Mouse (Mus musculus) cerebral cortex, adult 2 months (tissue): ENCODE measurements around the gene Pald1.

Experiments
- WGBS: fragments of 180-500 bp; shearing (Covaris S2); methylation state at CpG from one replicate; pipeline ENCODE4 v1.1.7; 2018; 5-methylcytosine and 5-hydroxymethylcytosine counted together

Gene Pald1

GRCm38 (mm10) chr10:61402911-61403310, 19.6 kb upstream of the Pald1 start:
- WGBS = 66% methylated on average over 2 of the region's 2 CpGs

- 75% methylated on average over 5 of the region's 5 CpGs for WGBS
These were observed 19.1 kb upstream of the Pald1 start for GRCm38 (mm10) chr10:61402480-61402879.

- 96% methylated on average over 5 of the region's 5 CpGs for WGBS
These were observed 17.1 kb upstream of the Pald1 start for GRCm38 (mm10) chr10:61400407-61400806.

GRCm38 (mm10) chr10:61399156-61399734, 15.9 kb upstream of the Pald1 start:
- whole genome bisulfite sequencing = 29% methylated on average over 13 of the region's 13 CpGs

GRCm38 (mm10) chr10:61398125-61398524, 14.8 kb upstream of the Pald1 start:
- 71% methylated on average over 3 of the region's 3 CpGs for WGBS

GRCm38 (mm10) chr10:61394476-61395136, 11.3 kb upstream of the Pald1 start:
- WGBS = 24% methylated on average over 9 of the region's 9 CpGs

GRCm38 (mm10) chr10:61392584-61392983, 9.3 kb upstream of the Pald1 start:
- 51% methylated on average over 4 of the region's 4 CpGs for WGBS

- 76% methylated on average over 2 of the region's 2 CpGs for WGBS
These were observed 6.8 kb upstream of the Pald1 start for GRCm38 (mm10) chr10:61390148-61390547.

GRCm38 (mm10) chr10:61389020-61389419, 5.7 kb upstream of the Pald1 start:
- 46% methylated on average over 5 of the region's 5 CpGs for WGBS

GRCm38 (mm10) chr10:61386284-61386683, 3.0 kb upstream of the Pald1 start:
- WGBS = 87% methylated on average over 6 of the region's 6 CpGs

GRCm38 (mm10) chr10:61385174-61385573, 1.8 kb upstream of the Pald1 start:
- 88% methylated on average over 6 of the region's 6 CpGs for WGBS

- WGBS = 8% methylated on average over 11 of the region's 11 CpGs
These were observed 351 bp upstream of the Pald1 start for GRCm38 (mm10) chr10:61383715-61384047.

- 11% methylated on average over 8 of the region's 8 CpGs for WGBS
These were observed 1.0 kb downstream of the Pald1 start for GRCm38 (mm10) chr10:61382281-61382731.

- 46% methylated on average over 8 of the region's 8 CpGs for WGBS
These were observed 1.5 kb downstream of the Pald1 start for GRCm38 (mm10) chr10:61381823-61382222.

GRCm38 (mm10) chr10:61380186-61380585, 3.1 kb downstream of the Pald1 start:
- 34% methylated on average over 9 of the region's 9 CpGs for WGBS

GRCm38 (mm10) chr10:61379340-61380040, 3.8 kb downstream of the Pald1 start:
- 84% methylated on average over 13 of the region's 13 CpGs for WGBS

- WGBS = 75% methylated on average over 5 of the region's 5 CpGs
These were observed 4.6 kb downstream of the Pald1 start for GRCm38 (mm10) chr10:61378698-61379097.

GRCm38 (mm10) chr10:61378050-61378449, 5.3 kb downstream of the Pald1 start:
- 87% methylated on average over 5 of the region's 5 CpGs for WGBS

- WGBS = 61% methylated on average over 6 of the region's 6 CpGs
These were observed 8.4 kb downstream of the Pald1 start for GRCm38 (mm10) chr10:61374771-61375481.

- 66% methylated on average over 4 of the region's 4 CpGs for WGBS
These were observed 9.3 kb downstream of the Pald1 start for GRCm38 (mm10) chr10:61374076-61374475.

- WGBS = 70% methylated on average over 4 of the region's 4 CpGs
These were observed 10.8 kb downstream of the Pald1 start for GRCm38 (mm10) chr10:61372585-61372923.

GRCm38 (mm10) chr10:61371884-61372584, 11.3 kb downstream of the Pald1 start:
- 82% methylated on average over 9 of the region's 9 CpGs for WGBS
